Mouse (Mus musculus) midbrain, embryonic 13.5 days (tissue): ENCODE results near the gene Drp2. TPM values are rescaled to one million over a fixed set of nuclear protein-coding genes. Genes with fewer than 3 reads are reported as not detected.

Source experiments
- ATAC-seq: fragments of 200-750 bp; cut with Nextera tagmentation; 2 replicates; pipeline ENCODE4 v1.8.0; 2017; ENCODE audit warnings: mild to moderate bottlenecking, moderate TSS enrichment, moderate library complexity
- H3K27ac ChIP-seq: fragments of 300-500 bp; sonication (generic); 2 replicates; pipeline ENCODE4 v1.5.1; 2015; ENCODE audit warnings: inconsistent platforms, mild to moderate bottlenecking, moderate library complexity
- H3K27me3 ChIP-seq: fragments of 300-500 bp; sonication (generic); 2 replicates; pipeline ENCODE4 v1.6.1; 2015; ENCODE audit warnings: mild to moderate bottlenecking, inconsistent platforms
- H3K36me3 ChIP-seq: fragments of 300-500 bp; sonication (generic); 2 replicates; pipeline ENCODE4 v1.6.1; 2015; ENCODE audit warnings: mild to moderate bottlenecking, inconsistent platforms
- H3K4me1 ChIP-seq: fragments of 300-500 bp; sonication (generic); replicated peaks from 2 replicates; pipeline ENCODE4 v1.6.1; 2015; ENCODE audit warnings: inconsistent platforms
- H3K4me2 ChIP-seq: fragments of 300-500 bp; sonication (generic); replicated peaks from 2 replicates; pipeline ENCODE4 v1.6.1; 2015; ENCODE audit warnings: moderate library complexity, mild to moderate bottlenecking, inconsistent platforms
- H3K4me3 ChIP-seq: fragments of 300-500 bp; sonication (generic); replicated peaks from 2 replicates; pipeline ENCODE4 v1.5.1; 2015; ENCODE audit warnings: mild to moderate bottlenecking, inconsistent platforms
- H3K9ac ChIP-seq: fragments of 300-500 bp; sonication (generic); replicated peaks from 2 replicates; pipeline ENCODE4 v1.6.1; 2015; ENCODE audit warnings: mild to moderate bottlenecking, inconsistent platforms
- H3K9me3 ChIP-seq: fragments of 300-500 bp; sonication (generic); 2 replicates; pipeline ENCODE4 v1.6.1; 2016; ENCODE audit warnings: mild to moderate bottlenecking, inconsistent platforms
- WGBS: fragments of 180-500 bp; shearing (Covaris S2); methylation state at CpG from one replicate; pipeline ENCODE4 v1.1.7; 2015; 5-methylcytosine and 5-hydroxymethylcytosine counted together
- polyA plus RNA-seq: library from polyadenylated mRNA; unstranded; fragments of >200 nt; fragmentation: Nextera tagmentation; extraction: Ambion mirVana; gene quantifications from 2 replicates; pipeline ENCODE4 v1.2.1, GENCODE M21; 2015

The Drp2 gene
- polyA plus RNA-seq, 1 experiment from 2014 or later: 21.4 TPM

DNA sequence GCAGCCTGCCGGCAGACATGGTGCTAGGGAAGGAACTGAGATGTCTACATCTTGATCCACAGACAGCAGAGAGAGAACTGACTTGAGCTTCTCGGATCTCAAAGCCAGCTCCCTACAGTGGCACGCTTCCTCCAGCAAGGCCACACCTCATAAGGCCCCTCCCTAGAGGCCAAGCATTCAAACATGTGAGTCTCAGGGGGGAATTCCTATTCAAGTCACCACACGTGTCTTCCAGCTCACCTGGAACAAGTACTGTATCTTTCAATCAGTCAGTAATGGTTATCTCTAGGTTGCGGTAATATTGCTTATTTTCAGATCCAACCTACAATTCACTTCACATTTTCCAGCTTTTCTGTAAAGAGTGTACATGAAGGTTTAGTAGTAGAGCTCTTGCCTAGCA, 15.7 kb downstream of the Drp2 start:
- Histone ChIP-seq H3K36me3 (no peaks in the 10 kb centered on the region), H3K9me3 (no peaks in the 10 kb centered on the region), H3K4me1 (no peaks in the 10 kb centered on the region), H3K4me3 (no peak overlapping the region), H3K27me3 (no peaks in the 10 kb centered on the region), H3K4me2 (no peak overlapping the region), H3K27ac (no peak overlapping the region), H3K9ac (no peak overlapping the region)
- WGBS: 85% methylated on average over 5 of the region's 5 CpGs
- no peak for ATAC-seq

DNA sequence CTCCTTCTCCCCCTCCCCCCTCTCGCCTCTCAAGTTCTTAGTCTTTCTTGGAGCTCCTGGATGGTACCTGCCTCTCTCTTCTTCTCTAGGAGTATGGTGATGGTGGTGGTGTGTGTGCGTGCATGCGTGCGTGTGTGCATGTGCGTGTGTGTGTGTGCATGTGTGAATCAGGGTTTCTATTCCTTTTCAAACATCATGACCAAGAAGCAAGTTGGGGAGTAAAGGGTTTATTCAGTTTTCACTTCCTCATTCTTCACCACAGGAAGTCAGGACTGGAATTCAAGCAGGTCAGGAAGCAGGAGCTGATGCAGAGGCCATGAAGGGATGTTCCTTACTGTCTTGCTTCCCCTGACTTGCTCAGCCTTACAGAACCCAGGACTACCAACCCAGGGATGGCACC, 19.9 kb downstream of the Drp2 start:
- no peak for ATAC-seq
- 85% methylated on average over 5 of the region's 5 CpGs for WGBS

DNA sequence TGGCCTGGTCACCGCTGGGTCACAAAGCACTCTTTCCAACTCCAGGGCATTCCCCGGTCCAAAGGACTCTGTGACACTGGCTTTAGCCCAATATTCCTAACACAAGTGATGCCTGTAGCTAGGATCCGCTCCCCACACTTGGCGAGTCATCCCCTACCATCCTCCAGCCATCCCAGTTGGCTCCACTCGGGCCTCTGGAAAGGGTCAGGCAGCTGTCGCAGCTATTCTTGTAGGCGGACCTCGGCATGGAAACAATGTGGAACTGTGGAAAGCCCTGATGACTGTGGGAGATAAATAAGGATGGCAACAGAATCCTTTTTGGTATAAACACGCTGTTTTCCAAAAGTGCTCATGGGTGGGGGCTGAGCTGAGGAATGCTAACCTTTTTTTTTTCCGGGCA, 21.4 kb downstream of the Drp2 start:
- ATAC-seq: no peak
- no peak overlapping the region for H3K9ac ChIP-seq
- no peaks in the 10 kb centered on the region for H3K9me3 ChIP-seq
- no peaks in the 10 kb centered on the region for H3K27me3 ChIP-seq
- H3K36me3 ChIP-seq: no peaks in the 10 kb centered on the region; the same call in 1 of the 2 replicates
- H3K27ac ChIP-seq: no peak overlapping the region
- H3K4me2 ChIP-seq: no peak overlapping the region
- H3K4me1 ChIP-seq: no peaks in the 10 kb centered on the region
- H3K4me3 ChIP-seq: no peak overlapping the region
- 87% methylated on average over 10 of the region's 10 CpGs for WGBS

More for the DNA sequence above, 19.9 kb downstream of the Drp2 start:
- Histone ChIP-seq H3K27me3 (no peaks in the 10 kb centered on the region), H3K36me3 (no peaks in the 10 kb centered on the region), H3K9ac (no peak overlapping the region), H3K4me2 (no peak overlapping the region), H3K9me3 (no peaks in the 10 kb centered on the region), H3K27ac (no peak overlapping the region), H3K4me1 (no peaks in the 10 kb centered on the region), H3K4me3 (no peak overlapping the region)

- ATAC-seq: peak; percentile 27; the same call in 1 of the 2 replicates
- 64% methylated on average over 6 of the region's 6 CpGs for WGBS
- no peak overlapping the region for H3K4me3 ChIP-seq
These were observed 22.5 kb downstream of the Drp2 start for GRCm38 (mm10) chrX:134426819-134427218.

GRCm38 (mm10) chrX:134427307-134427706, 23.0 kb downstream of the Drp2 start:
- Histone ChIP-seq H3K4me1 (no peaks in the 10 kb centered on the region), H3K27ac (no peak overlapping the region), H3K27me3 (no peaks in the 10 kb centered on the region), H3K4me2 (no peak overlapping the region), H3K9me3 (no peaks in the 10 kb centered on the region), H3K9ac (no peak overlapping the region), H3K36me3 (no peaks in the 10 kb centered on the region; the same call in 1 of the 2 replicates), H3K4me3 (no peak overlapping the region)
- ATAC-seq: no peak
- 64% methylated on average over 3 of the region's 3 CpGs for WGBS

More at GRCm38 (mm10) chrX:134426819-134427218, 22.5 kb downstream of the Drp2 start:
- Histone ChIP-seq H3K4me1 (no peaks in the 10 kb centered on the region), H3K4me2 (no peak overlapping the region), H3K27ac (no peak overlapping the region), H3K9ac (no peak overlapping the region), H3K36me3 (no peaks in the 10 kb centered on the region; the same call in 1 of the 2 replicates), H3K27me3 (no peaks in the 10 kb centered on the region), H3K9me3 (no peaks in the 10 kb centered on the region)

DNA sequence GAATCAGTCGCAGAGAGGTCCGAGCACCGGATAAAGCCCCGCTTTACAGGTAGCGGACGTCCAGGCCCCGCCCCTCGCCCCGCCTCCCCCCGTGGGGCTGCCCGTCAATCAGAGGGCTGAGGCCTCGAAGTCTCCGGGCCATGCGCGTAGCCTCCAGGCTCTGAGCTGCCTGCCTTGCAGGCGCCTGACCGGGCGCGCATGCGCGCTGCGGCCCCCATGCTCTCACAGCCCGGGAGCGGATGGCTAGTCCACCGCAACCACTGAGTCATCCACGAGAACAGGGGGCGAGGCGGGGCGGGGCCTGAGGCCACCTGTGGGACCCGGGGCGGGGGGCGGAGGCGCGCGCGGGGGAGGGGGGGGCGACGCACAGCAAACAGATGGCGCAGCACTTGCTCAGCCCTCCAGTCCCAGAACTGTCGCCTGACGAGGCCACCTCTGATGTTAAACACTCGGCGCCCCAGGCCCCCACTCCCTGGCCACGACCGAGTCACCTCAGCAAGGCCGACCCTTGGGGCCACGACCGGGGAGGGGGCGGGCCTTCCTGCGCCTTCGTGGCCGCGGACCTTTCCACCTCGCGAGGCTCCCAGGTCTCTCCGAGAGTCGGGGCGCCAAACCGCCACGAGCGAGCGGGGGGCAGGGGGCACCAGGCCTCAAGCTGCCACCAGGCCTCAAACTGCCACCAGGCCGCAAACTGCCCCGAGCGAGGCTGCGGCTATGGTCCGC, 70.8 kb downstream of the Drp2 start:
- peaks cover 14% of the 10 kb centered on the region; the same call in 1 of the 2 replicates for H3K9me3 ChIP-seq
- 71% methylated on average over 52 of the region's 67 CpGs for WGBS
- no peaks in the 10 kb centered on the region for H3K27me3 ChIP-seq
- no peak overlapping the region for H3K9ac ChIP-seq
- peak; percentile 56; the same call in 1 of the 2 replicates for ATAC-seq
- H3K4me3 ChIP-seq: no peak overlapping the region
- no peak overlapping the region for H3K27ac ChIP-seq
- H3K4me2 ChIP-seq: no peak overlapping the region
- H3K4me1 ChIP-seq: no peaks in the 10 kb centered on the region
- H3K36me3 ChIP-seq: no peaks in the 10 kb centered on the region

GRCm38 (mm10) chrX:134476290-134476689, 71.9 kb downstream of the Drp2 start, which contains the start of gene Taf7l:
Gene Taf7l (minus strand): TSS chrX:134476490.
- H3K4me2 ChIP-seq: no peak within 1 kb of the TSS
- ATAC-seq: no peak
- no peaks in the 10 kb centered on the region for H3K36me3 ChIP-seq
- H3K4me3 ChIP-seq: no peak within 1 kb of the TSS
- H3K27me3 ChIP-seq: no peaks in the 10 kb centered on the region
- no peak within 1 kb of the TSS for H3K9ac ChIP-seq
- H3K9me3 ChIP-seq: peaks cover 14% of the 10 kb centered on the region; the same call in 1 of the 2 replicates
- 88% methylated on average over 25 of the region's 25 CpGs for whole genome bisulfite sequencing
- no peak within 1 kb of the TSS for H3K27ac ChIP-seq
- H3K4me1 ChIP-seq: no peaks in the 10 kb centered on the region

GRCm38 (mm10) chrX:134481720-134482119, 77.4 kb downstream of the Drp2 start:
- Histone ChIP-seq H3K9me3 (no peaks in the 10 kb centered on the region), H3K9ac (no peak overlapping the region), H3K27me3 (no peaks in the 10 kb centered on the region), H3K27ac (no peak overlapping the region), H3K4me2 (no peak overlapping the region), H3K4me3 (no peak overlapping the region), H3K4me1 (no peaks in the 10 kb centered on the region), H3K36me3 (no peaks in the 10 kb centered on the region)
- WGBS: 75% methylated on average over 3 of the region's 3 CpGs
- ATAC-seq: no peak

- WGBS: 86% methylated on average over 8 of the region's 8 CpGs
- H3K4me3 ChIP-seq: no peak overlapping the region
- H3K27me3 ChIP-seq: no peaks in the 10 kb centered on the region
- ATAC-seq: no peak
- no peak overlapping the region for H3K4me2 ChIP-seq
- H3K4me1 ChIP-seq: no peaks in the 10 kb centered on the region
- no peak overlapping the region for H3K27ac ChIP-seq
- no peak overlapping the region for H3K9ac ChIP-seq
- H3K9me3 ChIP-seq: no peaks in the 10 kb centered on the region
- H3K36me3 ChIP-seq: no peaks in the 10 kb centered on the region
These were observed 96.3 kb downstream of the Drp2 start for GRCm38 (mm10) chrX:134500651-134501050.

Other genes with a start within 250 kb of the Drp2 start
- 0.31 and 0.44 TPM in 2 replicates for gene Xkrx, start 242.5 kb upstream of the Drp2 start, polyA plus RNA-seq
- gene Arl13a, start 217.1 kb upstream of the Drp2 start, polyA plus RNA-seq: not detected in 2 replicates
- 0.07 TPM in 1 of 2 replicates, not detected in the other for gene Nox1, start 182.6 kb upstream of the Drp2 start, polyA plus RNA-seq
- gene Trmt2b, start 127.6 kb upstream of the Drp2 start, polyA plus RNA-seq: 4.5 and 4.7 TPM in 2 replicates
- gene Tmem35a, start 109.3 kb upstream of the Drp2 start, polyA plus RNA-seq: 93.6 and 94.8 TPM in 2 replicates
- 10.1 and 11.8 TPM in 2 replicates for gene Cenpi, start 96.5 kb upstream of the Drp2 start, polyA plus RNA-seq
- not detected in 2 replicates for gene Taf7l, start 71.9 kb downstream of the Drp2 start, polyA plus RNA-seq
- 40.0 and 40.5 TPM in 2 replicates for gene Timm8a1, start 137.3 kb downstream of the Drp2 start, polyA plus RNA-seq
- gene Btk, start 179.0 kb downstream of the Drp2 start, polyA plus RNA-seq: 0.58 and 0.82 TPM in 2 replicates
- 211 and 233 TPM in 2 replicates for gene Rpl36a, start 181.1 kb downstream of the Drp2 start, polyA plus RNA-seq
- gene Gla, start 196.6 kb downstream of the Drp2 start, polyA plus RNA-seq: 4.1 and 4.7 TPM in 2 replicates
- gene Hnrnph2, start 196.6 kb downstream of the Drp2 start, polyA plus RNA-seq: 184 and 186 TPM in 2 replicates